In genomic region chr9:56213451-56214291, GRCm38 (mm10) we compare ENCODE assay signal across 8 mouse cellular contexts. TPM values are rescaled to one million over a fixed set of nuclear protein-coding genes. Genes with fewer than 3 reads are reported as not detected.
A peak's percentile ranks its signal among the peaks of the same experiment; 100 is the strongest.
DNase-seq lines count a peak whose midpoint lies in the region; ATAC-seq lines count a peak whose summit lies in the region.

No protein-coding gene starts in this region.

- H3K4me3 ChIP-seq in liver, embryonic 11.5 days (ENCODE audit: low read depth, low read length) = no peak overlapping the region
- peak overlapping the region; percentile 16 for H3K4me3 ChIP-seq in hindbrain, embryonic 14.5 days (replicated peaks; ENCODE audit: low read length)
- H3K4me3 ChIP-seq in midbrain, embryonic 13.5 days (replicated peaks) = peak overlapping the region; percentile 23
- H3K4me3 ChIP-seq in stomach, embryonic 16.5 days (replicated peaks; ENCODE audit: low read length) = no peak overlapping the region

- DNase-seq in liver = peak; percentile 15
- no peak for DNase-seq in liver, embryonic 11.5 days (ENCODE audit: low spot score)
- DNase-seq in cerebellum, postnatal 10 days = peak; percentile 76 to 78
- DNase-seq in frontal cortex, postnatal 25 days (ENCODE audit: low spot score in 2 of 2) = peak; percentile 29 to 56
- DNase-seq in hindbrain, embryonic 14.5 days (ENCODE audit: low spot score) = peak; percentile 81
- peak; percentile 40 to 46 for DNase-seq in layer of hippocampus, postnatal 25 days (ENCODE audit: extremely low spot score in 1 of 2, low spot score in 1 of 2)

- no peak overlapping the region for H3K9ac ChIP-seq in liver, embryonic 11.5 days (ENCODE audit: low read depth, low read length)
- H3K9ac ChIP-seq in hindbrain, embryonic 14.5 days = peak overlapping the region; percentile 49
- peak overlapping the region; percentile 39 for H3K9ac ChIP-seq in midbrain, embryonic 13.5 days (replicated peaks)
- H3K9ac ChIP-seq in stomach, embryonic 16.5 days (ENCODE audit: low read length) = peak overlapping the region; percentile 16; the same call in 1 of the 2 replicates

- 52% methylated on average over 11 of the region's 11 CpGs for WGBS in liver, embryonic 11.5 days
- 6% methylated on average over 11 of the region's 11 CpGs for WGBS in hindbrain, embryonic 14.5 days
- WGBS in midbrain, embryonic 13.5 days = 4% methylated on average over 11 of the region's 11 CpGs
- WGBS in stomach, embryonic 16.5 days = 31% methylated on average over 11 of the region's 11 CpGs

- no peak overlapping the region for H3K4me2 ChIP-seq in liver, embryonic 11.5 days
- peak overlapping the region; percentile 54 for H3K4me2 ChIP-seq in hindbrain, embryonic 14.5 days (replicated peaks)
- peak overlapping the region; percentile 51 for H3K4me2 ChIP-seq in midbrain, embryonic 13.5 days (replicated peaks)
- H3K4me2 ChIP-seq in stomach, embryonic 16.5 days (ENCODE audit: low read depth, low read length) = no peak overlapping the region

- no peak for ATAC-seq in liver, embryonic 11.5 days (replicated peaks; ENCODE audit: low FRiP score)
- ATAC-seq in hindbrain, embryonic 14.5 days (ENCODE audit: low FRiP score) = peak; percentile 53; the same call in 1 of the 2 replicates
- peak; percentile 58; the same call in 1 of the 2 replicates for ATAC-seq in midbrain, embryonic 13.5 days
- ATAC-seq in stomach, embryonic 16.5 days (ENCODE audit: insufficient read depth, low FRiP score) = 0 out of 2 replicates have a peak, but pooled peaks have one; percentile 10

- no peaks in the 10 kb centered on the region; the same call in 1 of the 2 replicates for H3K4me1 ChIP-seq in liver, embryonic 11.5 days (replicated peaks; ENCODE audit: control insufficient read depth, insufficient read depth, low read length)
- peaks cover 12% of the 10 kb centered on the region; the same call in 1 of the 2 replicates for H3K4me1 ChIP-seq in hindbrain, embryonic 14.5 days (replicated peaks; ENCODE audit: control insufficient read depth, insufficient read depth, low read length)
- H3K4me1 ChIP-seq in midbrain, embryonic 13.5 days (replicated peaks) = peaks cover 11% of the 10 kb centered on the region
- H3K4me1 ChIP-seq in stomach, embryonic 16.5 days (ENCODE audit: control insufficient read depth, insufficient read depth, low read length) = peaks cover 11% of the 10 kb centered on the region

- H3K9me3 ChIP-seq in liver, embryonic 11.5 days (ENCODE audit: control insufficient read depth, low read length) = no peaks in the 10 kb centered on the region
- no peaks in the 10 kb centered on the region for H3K9me3 ChIP-seq in hindbrain, embryonic 14.5 days (ENCODE audit: control insufficient read depth, low read length)
- no peaks in the 10 kb centered on the region for H3K9me3 ChIP-seq in midbrain, embryonic 13.5 days
- no peaks in the 10 kb centered on the region for H3K9me3 ChIP-seq in stomach, embryonic 16.5 days (replicated peaks; ENCODE audit: control insufficient read depth, low read length)

- no peak overlapping the region for H3K27ac ChIP-seq in liver, embryonic 11.5 days (ENCODE audit: low read depth, low read length)
- H3K27ac ChIP-seq in hindbrain, embryonic 14.5 days = no peak overlapping the region; the same call in 1 of the 2 replicates
- 0 out of 2 replicates have a peak overlapping the region, but pooled peaks have one; percentile 33 for H3K27ac ChIP-seq in midbrain, embryonic 13.5 days
- H3K27ac ChIP-seq in stomach, embryonic 16.5 days (ENCODE audit: low read length) = no peak overlapping the region

- no peaks in the 10 kb centered on the region for H3K36me3 ChIP-seq in liver, embryonic 11.5 days (ENCODE audit: control insufficient read depth, insufficient read depth, low read length)
- no peaks in the 10 kb centered on the region for H3K36me3 ChIP-seq in hindbrain, embryonic 14.5 days (replicated peaks; ENCODE audit: control insufficient read depth, insufficient read depth)
- H3K36me3 ChIP-seq in midbrain, embryonic 13.5 days = no peaks in the 10 kb centered on the region
- H3K36me3 ChIP-seq in stomach, embryonic 16.5 days (ENCODE audit: control insufficient read depth, insufficient read depth, low read length) = no peaks in the 10 kb centered on the region

- H3K27me3 ChIP-seq in liver, embryonic 11.5 days (replicated peaks; ENCODE audit: control insufficient read depth, insufficient read depth, low read length) = no peaks in the 10 kb centered on the region
- H3K27me3 ChIP-seq in hindbrain, embryonic 14.5 days (ENCODE audit: control insufficient read depth, insufficient read depth, low read length) = no peaks in the 10 kb centered on the region
- peaks cover 3% of the 10 kb centered on the region; the same call in 1 of the 2 replicates for H3K27me3 ChIP-seq in midbrain, embryonic 13.5 days
- H3K27me3 ChIP-seq in stomach, embryonic 16.5 days (ENCODE audit: control insufficient read depth, insufficient read depth, low read length) = no peaks in the 10 kb centered on the region

RNA-seq across cellular contexts. Expression of gene Tspan3, which starts 48.4 kb away (rescaled TPM):
- polyA plus RNA-seq in liver, embryonic 11.5 days (2014; fragmentation: Nextera tagmentation; extraction: Ambion mirVana) = 154 and 159 TPM in 2 replicates
- polyA plus RNA-seq in hindbrain, embryonic 14.5 days (2014; fragmentation: Nextera tagmentation; extraction: Ambion mirVana) = 605 and 634 TPM in 2 replicates
- 100 to 1,000 TPM; 350 to 378 TPM for total RNA-seq in layer of hippocampus, postnatal 25 days (2021)
- 587 and 592 TPM in 2 replicates for polyA plus RNA-seq in midbrain, embryonic 13.5 days (2015; fragmentation: Nextera tagmentation; extraction: Ambion mirVana)
- 399 and 420 TPM in 2 replicates for polyA plus RNA-seq in stomach, embryonic 16.5 days (2015; fragmentation: Nextera tagmentation; extraction: Ambion mirVana)

Comparison
In these comparisons a context has a peak if more than half of its experiments do, and no peak if none do; other contexts are left out.
1. H3K4me2 ChIP-seq: peak in hindbrain, embryonic 14.5 days (single experiment) and midbrain, embryonic 13.5 days (single experiment); none in liver, embryonic 11.5 days (single experiment) and stomach, embryonic 16.5 days (single experiment).
2. H3K4me3 ChIP-seq: peak in hindbrain, embryonic 14.5 days (single experiment) and midbrain, embryonic 13.5 days (single experiment); none in liver, embryonic 11.5 days (single experiment) and stomach, embryonic 16.5 days (single experiment).